Mouse (Mus musculus) embryo, embryonic 10 days (tissue): ENCODE data around the gene Fam174a.

Experiments
- DNase-seq: peaks from one replicate; pipeline ENCODE4 v3.0.0-alpha.2; 2015; ENCODE audit warnings: low spot score

The Fam174a gene

DNA sequence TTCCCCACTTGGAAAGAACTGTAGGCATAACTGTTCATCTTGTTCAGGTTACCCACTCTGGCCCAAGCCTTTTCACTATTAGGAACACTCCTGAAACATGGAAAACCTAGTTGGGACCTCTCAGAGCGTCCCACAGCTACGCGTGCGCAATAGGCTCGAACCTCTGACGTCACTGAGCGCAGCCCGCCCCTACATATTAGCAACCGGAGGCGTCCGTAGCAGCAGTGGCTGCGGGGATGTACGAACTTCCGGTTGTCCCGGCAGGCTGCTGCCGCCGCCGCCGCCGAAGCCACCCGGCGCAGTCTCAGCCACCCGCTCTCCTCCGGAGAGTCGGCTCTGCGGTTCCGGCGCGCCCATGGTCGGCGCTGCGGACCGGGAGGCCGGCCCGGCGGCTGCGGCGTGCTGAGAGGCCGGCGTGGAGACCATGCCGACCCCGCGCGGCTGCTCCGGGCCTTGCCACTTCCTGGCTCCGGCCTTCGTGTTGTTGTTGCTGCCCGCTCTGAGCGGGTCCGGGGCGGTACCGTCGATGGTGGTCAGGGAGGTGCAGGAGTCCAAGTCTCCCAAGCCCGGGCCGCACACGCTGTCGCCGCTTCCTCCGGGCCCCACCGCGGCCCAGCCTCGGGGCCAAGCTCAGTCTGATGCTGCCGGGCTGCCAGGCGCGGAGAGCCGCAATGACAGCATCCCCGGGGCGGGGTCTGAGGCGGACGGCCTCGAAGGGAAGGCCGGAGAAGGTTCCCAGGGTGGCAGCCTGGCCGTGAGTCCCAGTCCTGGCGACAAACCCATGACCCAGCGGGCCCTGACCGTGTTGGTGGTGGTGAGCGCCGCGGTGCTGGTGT lies at the start of gene Fam174a:
Gene Fam174a (plus strand): TSS at position 231 of the 836 bp plus-strand sequence.
- DNase-seq: peak; percentile 97

DNA sequence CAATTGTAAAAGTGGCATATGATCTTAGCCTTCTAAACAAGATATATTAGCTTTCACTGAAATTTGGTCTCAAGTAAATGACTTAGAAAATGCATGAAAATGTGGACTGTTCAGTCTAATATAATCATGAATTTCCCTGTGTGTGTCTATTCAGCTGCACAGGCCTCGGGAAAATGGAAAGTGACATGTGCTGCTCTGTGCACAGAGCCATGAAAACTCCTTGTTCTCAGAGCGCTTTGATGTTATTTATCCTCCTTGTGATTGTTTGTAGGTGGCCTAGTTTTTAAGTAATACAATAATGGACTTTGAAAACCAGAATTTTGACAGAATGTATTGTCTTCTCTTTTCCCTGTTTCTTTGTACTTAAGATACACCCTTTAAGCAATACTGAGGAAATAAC lies 49.6 kb upstream of the Fam174a start:
- DNase-seq: no peak

- no peak for DNase-seq
Observed at GRCm38 (mm10) chr1:95267950-95268724, 45.3 kb upstream of the Fam174a start.

- no peak for DNase-seq
Observed at GRCm38 (mm10) chr1:95273321-95273720, 40.1 kb upstream of the Fam174a start.

DNA sequence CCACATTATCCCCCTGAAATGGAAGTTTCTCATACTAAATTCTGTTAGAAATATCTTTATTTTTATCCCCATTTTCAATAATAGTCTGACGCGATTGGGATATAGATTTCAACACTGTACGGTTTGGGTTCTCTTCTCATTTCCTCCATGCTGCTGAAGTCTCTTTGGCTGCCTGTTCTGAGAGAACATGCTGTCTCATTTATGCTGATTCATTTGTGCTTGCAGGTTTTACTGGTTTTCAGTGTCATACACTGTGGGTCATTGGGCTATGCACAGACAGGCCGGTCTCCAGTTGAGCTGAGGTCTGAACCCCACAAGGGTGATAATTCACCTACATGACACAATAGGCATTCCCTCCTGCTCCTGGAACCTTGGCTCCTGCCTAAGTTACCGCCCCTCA lies 5.1 kb upstream of the Fam174a start:
- no peak for DNase-seq

DNA sequence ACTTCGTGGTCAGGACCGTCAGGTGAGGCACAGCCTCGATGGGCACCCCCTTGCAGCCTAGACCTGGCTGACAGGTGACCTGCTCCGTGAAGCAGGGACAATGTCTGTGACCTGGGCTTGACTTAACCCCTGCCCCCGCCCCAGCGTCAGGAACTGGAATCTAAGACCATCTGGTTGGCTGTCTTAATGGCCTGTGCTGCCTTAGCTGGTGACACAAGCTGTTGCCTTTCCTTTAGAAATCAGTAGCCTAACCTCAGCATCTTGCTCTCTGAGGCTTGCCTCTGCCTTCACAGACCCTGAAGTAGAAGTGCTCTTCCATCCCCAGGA lies 769 bp downstream of the Fam174a start:
- peak; percentile 43 for DNase-seq

- DNase-seq: no peak
Observed at GRCm38 (mm10) chr1:95315981-95316380, 2.6 kb downstream of the Fam174a start.

DNA sequence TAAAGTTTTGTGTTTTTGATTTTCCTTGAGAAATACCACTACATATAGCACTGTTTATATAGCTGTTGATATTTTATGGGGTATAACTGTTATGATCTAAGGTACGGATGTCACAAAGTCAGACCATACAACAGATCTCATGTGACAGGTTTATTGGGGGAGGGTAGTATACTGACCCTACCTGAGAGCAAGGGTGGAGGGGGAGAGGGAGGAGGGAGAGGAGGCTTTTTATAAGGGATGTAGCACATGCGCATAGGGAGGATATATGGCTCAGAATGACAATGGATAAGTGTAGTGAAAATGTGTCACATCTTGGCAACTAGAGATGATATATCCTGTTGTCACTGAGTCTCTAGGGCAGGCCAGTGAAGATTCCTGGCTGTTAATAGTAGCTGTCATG lies 8.8 kb downstream of the Fam174a start:
- DNase-seq: no peak

GRCm38 (mm10) chr1:95323004-95323403 lies 9.6 kb downstream of the Fam174a start:
- no peak for DNase-seq

- no peak for DNase-seq
Observed at GRCm38 (mm10) chr1:95326856-95327255, 13.4 kb downstream of the Fam174a start.

DNA sequence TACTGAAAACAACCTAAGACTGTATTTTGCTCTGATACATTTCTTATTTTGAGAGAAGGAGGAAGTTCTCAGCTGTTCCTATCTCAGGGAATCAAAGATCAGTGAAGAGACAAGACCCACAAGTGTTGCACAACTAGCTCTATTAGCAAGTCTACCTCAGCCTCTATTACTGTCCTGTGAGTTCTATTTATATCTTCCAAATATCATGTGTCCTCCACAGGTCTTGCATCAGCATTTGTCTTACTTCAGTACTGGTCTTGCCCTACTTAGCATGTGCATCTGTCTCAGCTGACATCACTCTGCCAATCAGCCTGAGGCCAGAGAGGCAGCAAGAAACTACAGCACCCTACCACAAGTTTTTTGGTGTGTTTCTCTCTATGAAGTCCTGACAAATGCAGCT lies 26.2 kb downstream of the Fam174a start:
- DNase-seq: no peak

DNA sequence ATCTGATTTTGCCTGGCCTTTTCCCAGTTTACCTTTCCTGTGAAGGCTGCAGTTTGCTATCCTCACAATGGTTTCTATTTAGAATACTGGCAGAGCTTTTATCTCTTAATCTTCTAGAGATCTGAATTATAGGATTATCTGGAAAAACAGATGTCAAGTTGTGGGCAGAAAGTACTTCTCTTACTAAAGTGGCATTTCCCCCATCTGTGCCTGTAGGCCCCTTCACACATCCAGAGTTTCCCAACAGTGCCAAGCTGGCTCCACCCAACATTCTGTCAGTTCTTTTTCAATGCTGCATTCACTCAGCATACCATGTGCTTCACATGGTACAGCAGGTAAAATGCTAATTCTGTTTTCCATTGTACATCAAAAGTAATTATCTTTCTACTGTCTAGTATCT lies 28.8 kb downstream of the Fam174a start:
- DNase-seq: no peak

DNA sequence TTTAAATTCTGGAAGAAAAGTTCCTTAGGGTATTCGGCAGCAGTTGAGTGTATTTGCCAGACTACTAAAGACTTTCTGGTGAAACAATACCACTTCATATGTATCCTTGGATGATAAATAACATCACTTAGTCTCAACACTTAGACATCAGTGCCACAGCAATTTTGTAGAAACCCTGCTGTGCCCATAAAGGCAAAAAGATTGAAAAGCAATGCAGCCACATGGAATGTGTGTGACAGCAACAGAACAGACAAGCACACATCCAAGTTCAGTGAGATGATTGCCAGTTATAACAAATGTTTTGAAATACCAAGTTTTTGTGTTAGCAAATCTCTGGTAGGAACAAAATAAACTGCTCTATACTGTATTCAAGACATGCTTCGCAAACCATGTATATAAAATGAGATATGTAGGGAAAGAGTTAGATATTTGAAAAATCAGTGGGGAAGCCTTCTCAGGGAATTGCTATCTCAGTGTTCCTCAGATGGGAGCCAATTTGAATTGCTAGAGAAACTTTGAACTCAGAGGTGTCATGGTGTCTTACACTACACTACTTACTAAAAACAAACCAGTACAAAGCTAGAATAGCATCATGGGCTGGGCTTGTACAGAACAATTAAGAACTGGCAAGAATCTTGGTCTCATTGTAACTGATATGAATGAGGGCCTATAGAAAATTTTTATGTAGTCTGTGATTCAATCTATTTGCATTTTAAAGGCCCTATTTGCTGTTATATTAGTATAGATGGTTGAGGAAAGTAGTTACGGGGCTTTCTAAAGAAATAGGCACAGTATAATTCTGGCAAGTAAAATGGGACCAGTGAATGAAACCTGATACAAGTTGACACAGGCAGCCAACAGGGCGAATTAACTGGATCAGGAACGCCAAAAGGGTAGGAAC lies 30.4 kb downstream of the Fam174a start:
- no peak for DNase-seq

- no peak for DNase-seq
Observed at GRCm38 (mm10) chr1:95354146-95354545, 40.7 kb downstream of the Fam174a start.

GRCm38 (mm10) chr1:95356904-95357303 lies 43.5 kb downstream of the Fam174a start:
- DNase-seq: no peak

GRCm38 (mm10) chr1:95363692-95364091 lies 50.3 kb downstream of the Fam174a start:
- DNase-seq: peak; percentile 4

GRCm38 (mm10) chr1:95366616-95367373 lies 53.4 kb downstream of the Fam174a start:
- no peak for DNase-seq

GRCm38 (mm10) chr1:95367748-95368147 lies 54.3 kb downstream of the Fam174a start:
- no peak for DNase-seq

DNA sequence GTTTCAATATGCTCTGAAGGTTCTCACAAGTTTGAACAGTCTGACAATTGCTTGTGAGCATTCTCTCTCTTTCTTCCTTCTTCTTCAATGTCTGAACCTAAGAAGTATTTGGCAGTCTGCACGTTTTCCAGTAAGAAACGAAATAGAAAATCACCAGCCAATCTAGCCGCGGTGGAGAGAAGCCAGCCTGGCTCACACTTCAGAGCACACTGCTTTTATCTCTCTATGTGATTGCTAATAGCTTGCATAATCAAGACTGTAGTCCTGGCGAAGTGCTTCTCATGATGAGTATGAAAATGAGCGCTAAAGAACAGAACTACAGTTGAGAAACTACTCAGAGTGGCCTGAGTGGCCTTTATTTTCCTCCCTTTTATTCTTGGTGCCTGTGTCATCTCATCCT lies 62.0 kb downstream of the Fam174a start:
- no peak for DNase-seq

GRCm38 (mm10) chr1:95381028-95381427 lies 67.6 kb downstream of the Fam174a start:
- no peak for DNase-seq
